Mouse (Mus musculus): Measurements from ENCODE around the gene Mttp. TPM values are rescaled to one million over a fixed set of nuclear protein-coding genes. Genes with fewer than 3 reads are reported as not detected.
"Not testable (repeated sequence)": the region's sequence is repeated elsewhere in the genome, so short reads cannot be mapped to it uniquely, and the experiment has no call there.

Mttp gene
- total RNA-seq, 2 experiments from 2014 or later, result 6.1 to 8.5 TPM

DNA sequence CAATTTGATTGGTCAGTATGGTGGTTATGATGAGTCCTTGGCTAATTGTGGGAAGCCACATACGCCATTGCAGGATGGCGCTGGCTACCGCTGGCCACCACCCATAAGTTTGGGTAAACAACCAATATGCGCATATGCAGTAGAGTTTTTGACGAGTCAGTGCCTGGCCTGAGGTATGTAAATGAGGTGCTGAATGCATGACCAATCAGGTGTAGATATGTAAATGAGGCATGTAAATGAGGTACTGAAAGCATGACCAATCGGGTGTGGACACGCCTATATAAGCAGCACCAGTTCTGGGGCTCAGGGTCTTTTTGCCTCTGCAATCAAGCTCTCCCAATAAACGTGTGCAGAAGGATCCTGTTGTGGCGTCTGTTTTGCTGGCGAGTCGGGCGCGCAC lies 6.6 kb downstream of the Mttp start:
- not testable (repeated sequence) for DNase-seq (ENCODE audit: low spot score in 2 of 2)

DNA sequence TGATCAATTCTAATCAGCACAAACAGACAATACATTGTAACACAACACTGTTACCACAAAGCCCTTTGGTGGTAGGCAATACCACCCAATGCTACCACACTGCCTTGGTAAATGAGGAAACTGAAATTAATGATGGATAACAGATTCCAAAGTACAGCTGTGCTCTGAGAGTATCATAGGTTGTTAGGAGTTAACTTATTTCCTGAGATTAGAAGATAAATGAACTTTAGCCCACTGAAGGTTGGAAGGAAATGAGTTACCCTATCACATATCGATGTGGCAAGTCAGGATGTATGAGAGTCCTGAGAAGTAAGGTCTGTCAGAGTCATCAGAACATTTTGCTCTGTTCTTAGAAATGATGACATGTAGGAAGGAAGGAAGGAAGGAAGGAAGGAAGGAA lies 10.2 kb downstream of the Mttp start:
- DNase-seq (ENCODE audit: low spot score in 2 of 2), result no peak

DNA sequence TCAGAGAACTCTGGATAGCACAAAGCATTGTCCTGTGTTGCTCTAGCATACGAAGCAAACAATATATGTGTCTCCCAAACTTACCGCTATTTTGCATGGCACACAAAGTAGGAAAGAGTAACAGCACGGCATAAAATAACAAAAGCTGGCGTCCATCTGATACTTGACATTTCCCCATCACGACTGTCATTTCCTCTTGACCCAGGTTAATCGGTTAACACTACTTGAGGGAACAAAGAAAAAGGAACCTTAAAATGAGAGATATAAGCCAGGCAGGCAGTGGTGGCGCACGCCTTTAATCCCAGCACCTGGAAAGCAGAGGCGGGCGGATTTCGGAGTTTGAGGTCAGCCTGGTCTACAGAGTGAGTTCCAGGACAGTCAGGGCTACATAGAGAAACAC lies 10.9 kb downstream of the Mttp start:
- no peak for DNase-seq (ENCODE audit: low spot score in 2 of 2)

DNA sequence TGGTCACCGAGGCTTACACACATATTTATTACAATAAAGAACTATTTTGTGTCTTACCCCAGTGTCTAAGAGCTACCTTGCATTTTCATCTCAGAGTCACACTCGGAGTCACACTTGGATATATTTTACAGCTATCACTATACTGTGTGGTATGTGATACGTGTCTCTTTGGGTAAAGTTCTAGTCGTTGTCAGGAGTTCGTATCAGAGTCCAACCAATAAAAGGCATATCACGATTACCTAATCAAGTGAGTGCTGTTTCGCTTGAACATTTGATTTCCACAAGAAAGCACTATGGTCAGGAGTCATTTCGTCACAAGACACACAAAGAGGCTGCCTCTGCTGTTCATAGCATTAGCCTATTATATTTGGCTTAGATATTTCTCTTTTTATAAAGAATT lies 11.3 kb downstream of the Mttp start:
- DNase-seq (ENCODE audit: low spot score in 2 of 2), result no peak

DNA sequence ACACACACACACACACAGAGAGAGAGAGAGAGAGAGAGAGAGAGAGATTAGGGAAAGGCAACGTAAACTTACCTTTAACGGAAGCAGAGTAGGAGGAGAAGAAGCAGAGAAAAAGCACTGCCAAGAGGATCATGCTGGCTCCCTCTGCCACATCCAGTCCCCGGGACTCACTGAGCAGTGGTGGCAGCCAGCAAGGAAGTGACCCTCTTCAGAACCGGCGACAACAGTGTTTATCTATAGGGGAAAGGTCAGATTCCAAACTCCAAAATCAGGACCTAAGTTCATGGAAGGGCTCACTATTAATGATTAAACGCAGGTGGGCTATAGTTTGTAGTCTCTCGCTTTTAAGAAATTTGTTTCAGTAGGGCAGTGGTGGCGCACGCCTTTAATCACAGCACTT lies 13.6 kb downstream of the Mttp start:
- DNase-seq (ENCODE audit: low spot score in 2 of 2), result no peak

DNA sequence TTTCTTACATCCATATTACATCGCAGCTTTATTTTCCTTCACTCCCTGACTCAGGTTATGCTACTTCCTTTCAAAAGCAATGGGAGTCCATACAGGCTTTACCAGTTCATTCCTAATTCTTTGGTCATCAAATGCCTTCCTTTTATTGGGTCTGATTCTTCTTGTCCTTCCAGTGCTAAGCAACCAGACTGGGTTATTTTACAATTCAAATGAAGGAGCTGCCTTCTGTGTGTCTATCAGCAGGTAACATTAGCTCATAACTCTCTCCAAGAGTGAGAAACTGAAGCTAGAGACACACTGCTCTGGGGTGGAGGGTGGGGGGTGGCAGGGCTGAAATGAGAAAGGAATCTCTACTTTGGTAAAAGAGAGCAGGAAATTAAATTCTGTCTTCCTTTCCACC lies 14.1 kb downstream of the Mttp start:
- no peak for DNase-seq (ENCODE audit: low spot score in 2 of 2)

DNA sequence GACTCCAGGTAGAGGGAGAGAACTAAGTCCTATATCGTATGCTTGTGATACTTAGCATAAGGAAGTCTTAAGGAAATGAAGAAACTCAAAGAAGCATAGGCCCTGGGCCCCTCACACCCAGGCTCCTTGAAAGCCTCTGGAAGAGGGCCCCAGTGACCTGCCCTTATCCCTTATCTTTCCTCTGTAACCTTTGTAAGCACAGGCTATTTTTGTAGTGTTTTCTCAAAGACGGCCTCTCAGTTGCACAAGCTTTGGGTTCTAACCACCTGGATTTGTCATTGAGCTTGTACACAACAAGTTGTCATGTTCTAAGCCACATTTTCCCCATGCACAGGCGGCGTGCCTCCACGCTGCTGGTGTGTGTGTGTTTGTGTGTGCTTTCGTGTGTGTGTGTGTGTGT lies 15.7 kb downstream of the Mttp start:
- DNase-seq (ENCODE audit: low spot score in 2 of 2), result no peak

DNA sequence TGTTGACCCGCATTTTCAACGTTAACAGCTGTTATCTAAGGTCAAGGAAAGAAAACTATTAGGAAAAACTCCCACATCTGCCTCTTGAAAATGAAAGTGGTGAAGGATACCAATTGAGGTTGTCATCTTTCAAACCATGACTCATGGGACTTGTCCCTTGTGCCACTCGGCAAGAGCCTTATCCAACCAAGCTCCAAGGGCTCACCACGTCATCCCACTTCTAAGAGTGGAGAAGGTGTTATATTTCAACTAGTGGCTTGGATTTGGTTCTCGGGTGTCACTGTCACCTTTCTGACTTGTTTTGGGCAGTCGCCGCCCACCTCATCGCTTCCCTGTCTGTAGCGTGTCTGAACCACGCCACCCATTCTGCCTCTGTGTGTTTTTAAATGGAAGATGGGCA lies 20.9 kb downstream of the Mttp start:
- no peak for DNase-seq (ENCODE audit: low spot score in 2 of 2)

DNA sequence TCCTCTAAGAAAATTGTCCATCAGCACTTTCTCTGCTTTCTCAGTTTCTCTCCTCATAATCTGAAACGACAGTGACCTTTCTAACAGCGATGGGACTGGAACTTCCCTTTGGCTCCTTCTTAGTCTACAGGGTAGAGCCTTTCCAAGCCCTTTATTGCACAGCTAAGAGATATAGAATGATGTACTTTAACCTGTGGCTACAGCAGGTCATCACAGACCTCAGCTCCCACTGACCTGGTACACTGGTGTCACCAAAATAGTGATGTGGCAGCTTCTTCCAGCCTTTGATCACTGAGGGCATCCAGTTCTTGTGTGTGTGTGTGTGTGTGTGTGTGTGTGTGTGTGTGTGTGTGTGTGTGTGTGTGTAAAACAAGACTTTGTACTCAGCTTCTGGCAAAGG lies 23.3 kb downstream of the Mttp start:
- no peak for DNase-seq (ENCODE audit: low spot score in 2 of 2)

DNA sequence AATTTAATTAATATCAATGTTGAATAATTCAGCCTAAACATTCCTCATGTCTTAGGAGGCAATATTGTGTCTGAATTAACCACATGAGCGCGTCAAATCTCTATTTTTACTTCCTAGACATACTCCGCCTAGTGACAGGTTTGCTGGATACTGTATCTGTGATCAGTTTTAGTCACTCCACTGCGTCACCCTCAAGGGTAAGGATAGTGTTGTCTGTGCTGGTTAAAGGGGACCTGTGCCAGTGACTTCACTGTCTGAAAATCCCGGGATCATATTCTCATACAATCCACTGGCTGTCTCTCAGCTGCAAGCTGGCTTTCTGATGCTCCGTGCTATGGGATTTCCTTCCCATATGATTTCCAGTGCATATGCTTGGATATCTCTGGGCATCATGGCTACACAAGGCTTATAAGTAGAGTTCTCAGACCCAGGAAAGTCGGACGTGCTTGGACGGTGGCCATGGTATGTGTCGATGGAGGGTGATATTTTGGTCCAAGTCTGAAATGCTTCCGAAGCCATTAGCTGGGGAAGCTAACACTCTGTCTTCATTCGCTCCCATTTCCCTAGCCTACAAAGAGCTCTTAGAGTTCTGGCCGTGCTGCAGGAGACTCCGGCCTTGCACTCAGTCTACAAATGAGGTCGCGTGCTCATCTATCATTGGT lies 25.2 kb downstream of the Mttp start:
- no peak for DNase-seq (ENCODE audit: low spot score in 2 of 2)

DNA sequence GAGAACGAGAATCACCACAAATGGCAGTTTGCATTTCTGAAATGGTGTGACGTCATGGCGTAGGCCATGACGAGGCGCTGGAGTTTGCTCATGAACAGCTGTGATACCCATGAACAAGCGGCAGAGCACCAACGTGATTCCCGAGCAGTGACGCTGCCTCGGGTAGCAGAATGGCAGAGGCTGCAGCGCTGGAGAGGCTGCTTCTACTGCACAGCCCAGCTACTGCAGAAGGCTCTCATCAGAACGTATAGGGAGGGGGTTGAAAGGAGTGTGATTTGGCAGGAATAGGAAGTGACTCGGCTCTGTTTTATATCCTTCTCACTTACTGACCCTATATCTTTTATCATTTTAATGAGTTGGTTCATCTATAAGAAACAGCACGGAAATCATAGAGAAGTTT lies 25.9 kb downstream of the Mttp start:
- DNase-seq (ENCODE audit: low spot score in 2 of 2), result no peak

DNA sequence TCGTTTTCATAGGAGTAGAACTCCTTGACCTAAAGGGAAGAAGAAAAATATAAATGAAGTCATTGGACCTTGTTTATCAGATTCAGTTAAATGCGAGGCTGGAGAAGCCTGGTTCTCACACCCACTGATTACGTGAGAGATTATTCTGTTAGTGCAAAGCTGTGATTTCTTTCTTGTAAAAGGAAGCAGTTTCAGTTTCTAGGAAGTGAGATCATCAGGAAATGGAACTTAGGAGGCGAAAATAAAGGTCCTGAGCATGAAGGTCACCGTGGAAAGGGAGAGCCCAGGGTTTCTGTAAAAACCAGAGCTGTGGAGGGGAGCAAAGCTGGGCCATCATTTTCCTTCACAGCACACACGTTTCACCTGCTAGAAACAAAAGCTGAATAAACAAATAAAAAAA lies 26.4 kb downstream of the Mttp start:
- no peak for DNase-seq (ENCODE audit: low spot score in 2 of 2)

DNA sequence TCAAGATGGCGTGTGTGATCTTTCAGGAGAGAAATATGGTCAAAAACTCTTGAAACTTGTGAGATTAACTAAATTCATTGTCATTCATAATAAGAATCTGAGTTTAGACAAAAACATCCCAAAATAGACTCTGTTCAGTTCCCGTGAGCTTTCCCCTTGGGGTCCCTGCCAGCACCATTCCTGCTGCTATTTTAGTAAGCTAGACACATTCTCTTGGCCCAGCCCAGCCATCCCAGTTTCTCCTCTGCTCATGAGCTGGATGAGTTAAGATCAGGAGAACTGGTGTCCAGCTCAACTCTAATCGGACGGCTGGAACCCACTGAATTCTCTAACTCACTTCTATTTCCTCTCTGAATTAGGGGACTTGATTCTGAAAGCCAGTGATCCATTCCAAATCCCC lies 27.9 kb downstream of the Mttp start:
- no peak for DNase-seq (ENCODE audit: low spot score in 2 of 2)

DNA sequence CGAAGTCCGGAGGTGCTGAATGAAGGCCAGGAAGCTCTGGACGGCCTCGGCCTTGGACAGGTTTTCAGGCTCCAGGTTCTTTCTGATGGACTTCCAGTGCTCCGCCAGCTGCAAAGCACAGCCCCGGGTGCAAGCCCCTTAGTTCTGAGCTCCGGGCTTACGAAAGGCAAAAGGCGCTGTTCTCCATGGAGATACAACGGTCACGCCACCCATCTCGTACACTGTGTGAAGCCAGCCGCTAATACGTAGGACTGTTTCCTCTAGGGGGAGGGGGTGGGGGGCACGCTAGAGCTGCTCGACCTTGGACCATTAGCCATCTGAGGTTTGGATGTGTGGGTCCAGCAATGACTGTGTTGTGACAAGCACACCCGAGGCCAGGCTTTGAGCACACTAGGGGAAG lies 30.7 kb downstream of the Mttp start:
- DNase-seq (ENCODE audit: low spot score in 2 of 2), result no peak

DNA sequence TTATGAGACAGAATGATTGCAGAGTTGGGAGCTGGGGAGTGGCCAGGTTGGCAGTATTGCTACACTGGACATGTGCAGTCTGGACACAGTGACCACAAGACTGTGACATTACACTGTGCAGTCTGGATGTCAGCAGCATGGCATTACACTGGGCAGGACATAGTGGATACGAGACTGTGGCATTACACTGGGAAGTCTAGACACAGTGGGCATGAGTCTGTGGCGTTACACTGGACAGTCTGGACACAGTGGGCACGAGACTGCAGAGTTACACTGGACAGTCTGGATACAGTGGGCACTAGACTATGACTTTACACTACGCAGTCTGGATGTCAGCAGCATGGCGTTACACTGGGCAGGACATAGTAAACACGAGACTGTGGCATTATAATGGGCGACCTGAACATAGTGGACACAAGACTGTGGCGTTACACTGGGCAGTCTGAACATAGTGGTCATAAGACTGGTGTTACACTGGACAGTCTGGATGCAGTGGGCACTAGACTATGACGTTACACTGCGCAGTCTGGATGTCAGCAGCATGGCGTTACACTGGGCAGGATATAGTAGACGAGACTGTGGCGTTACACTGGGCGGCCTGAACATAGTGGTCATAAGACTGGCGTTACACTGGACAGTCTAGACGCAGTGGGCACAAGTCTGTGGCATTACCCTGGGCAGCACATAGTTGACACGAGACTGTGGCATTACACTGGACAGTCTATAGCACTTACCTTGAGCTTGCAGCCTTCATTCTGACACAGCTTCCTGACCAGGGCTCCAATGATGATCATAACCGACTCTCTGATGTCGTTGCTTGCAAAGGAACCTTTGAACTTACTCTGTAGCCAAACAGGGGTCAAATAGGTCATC lies 33.6 kb downstream of the Mttp start:
- DNase-seq (ENCODE audit: low spot score in 2 of 2), result no peak

DNA sequence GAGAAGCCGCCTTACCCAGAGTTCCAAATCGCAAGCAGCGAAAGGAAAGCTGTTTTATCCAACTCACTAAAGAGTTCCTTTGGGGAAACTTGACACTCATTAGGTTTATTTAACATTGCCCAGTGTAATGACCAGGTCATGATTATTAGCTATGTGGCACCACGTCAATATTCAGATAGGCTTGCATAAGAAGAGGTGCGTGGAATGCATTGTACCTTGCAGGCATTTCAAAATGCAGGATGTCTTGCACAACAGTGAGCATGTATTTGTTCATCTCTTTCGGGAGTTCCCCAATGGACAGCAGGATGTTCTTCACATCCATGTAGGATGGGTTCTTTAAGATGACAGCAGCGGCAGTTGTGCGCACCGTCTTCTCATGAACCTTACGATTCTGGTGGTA lies 37.9 kb downstream of the Mttp start:
- no peak for DNase-seq (ENCODE audit: low spot score in 2 of 2)

DNA sequence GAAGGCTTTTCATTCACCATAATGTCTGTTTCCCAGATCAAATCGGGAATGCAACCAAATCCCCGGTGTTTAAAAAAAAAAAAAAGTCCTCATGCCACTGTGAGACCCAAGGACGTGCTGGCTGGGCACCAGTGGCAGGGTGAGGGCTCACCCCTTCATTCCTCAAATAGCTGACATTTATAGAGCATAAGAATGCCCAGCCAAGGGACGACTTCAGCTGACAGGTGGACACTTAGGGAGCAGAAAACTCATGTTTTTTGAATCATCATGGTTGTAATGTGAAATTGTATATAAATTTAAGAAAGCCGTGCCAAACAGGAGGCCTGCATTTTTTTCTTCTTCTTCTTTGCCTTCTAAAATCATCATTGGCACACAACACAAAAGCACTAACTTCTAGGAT lies 39.7 kb downstream of the Mttp start:
- no peak for DNase-seq (ENCODE audit: low spot score in 2 of 2)

DNA sequence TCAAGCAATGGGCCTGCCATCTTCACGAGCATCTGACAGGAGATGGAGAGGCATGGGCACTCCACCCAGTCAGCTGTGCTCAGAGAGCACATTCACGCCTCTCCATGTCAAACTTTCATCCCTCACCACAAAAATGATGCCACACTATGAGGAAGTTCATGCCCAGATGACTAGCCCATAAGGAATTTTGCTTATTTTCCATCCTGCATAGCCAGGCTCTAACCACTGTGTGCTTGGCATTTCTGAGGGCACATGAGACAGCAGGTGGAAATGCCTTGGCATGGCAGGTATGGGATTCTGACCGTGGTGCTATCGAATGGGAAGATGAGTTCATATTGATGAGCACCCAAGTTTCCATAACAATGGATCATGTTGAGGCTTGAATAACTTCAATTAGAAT lies 41.1 kb downstream of the Mttp start:
- no peak for DNase-seq (ENCODE audit: low spot score in 2 of 2)

DNA sequence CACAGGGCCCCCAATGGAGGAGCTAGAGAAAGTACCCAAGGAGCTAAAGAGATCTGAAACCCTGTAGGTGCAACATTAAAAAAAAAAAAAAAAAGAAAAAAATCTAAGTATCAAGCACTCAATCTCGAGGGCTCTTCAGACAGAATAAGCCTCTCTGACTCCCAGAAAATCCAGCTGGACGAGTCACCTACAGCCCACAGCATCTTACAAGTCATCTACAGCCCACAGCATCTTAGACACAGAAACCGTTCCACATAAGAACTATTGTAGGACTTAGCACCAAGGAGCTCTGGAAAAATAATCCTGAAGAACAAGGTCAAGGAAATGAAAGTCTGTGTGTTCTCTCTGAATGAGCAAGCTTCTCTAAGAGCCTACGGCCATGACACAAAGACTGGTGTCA lies 42.8 kb downstream of the Mttp start:
- no peak for DNase-seq (ENCODE audit: low spot score in 2 of 2)

DNA sequence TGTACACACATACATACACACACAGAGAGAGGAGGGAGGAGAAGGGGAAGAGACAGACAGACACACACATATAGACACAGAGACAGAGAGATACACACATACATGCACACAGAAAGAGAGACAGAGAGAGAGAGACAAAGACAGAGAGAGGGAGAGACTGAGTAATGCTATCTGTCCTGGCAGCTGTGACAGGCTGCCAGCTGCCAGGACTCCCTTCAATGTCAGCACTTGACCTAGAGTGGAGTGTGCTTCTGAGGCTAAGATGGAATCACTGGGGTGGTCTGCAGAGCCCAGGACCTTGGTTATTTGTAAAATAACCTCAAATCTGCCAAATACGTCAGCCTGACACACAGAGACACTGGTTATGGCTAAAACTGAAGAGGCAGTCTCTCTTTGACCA lies 47.0 kb downstream of the Mttp start:
- DNase-seq (ENCODE audit: low spot score in 2 of 2), result no peak

DNA sequence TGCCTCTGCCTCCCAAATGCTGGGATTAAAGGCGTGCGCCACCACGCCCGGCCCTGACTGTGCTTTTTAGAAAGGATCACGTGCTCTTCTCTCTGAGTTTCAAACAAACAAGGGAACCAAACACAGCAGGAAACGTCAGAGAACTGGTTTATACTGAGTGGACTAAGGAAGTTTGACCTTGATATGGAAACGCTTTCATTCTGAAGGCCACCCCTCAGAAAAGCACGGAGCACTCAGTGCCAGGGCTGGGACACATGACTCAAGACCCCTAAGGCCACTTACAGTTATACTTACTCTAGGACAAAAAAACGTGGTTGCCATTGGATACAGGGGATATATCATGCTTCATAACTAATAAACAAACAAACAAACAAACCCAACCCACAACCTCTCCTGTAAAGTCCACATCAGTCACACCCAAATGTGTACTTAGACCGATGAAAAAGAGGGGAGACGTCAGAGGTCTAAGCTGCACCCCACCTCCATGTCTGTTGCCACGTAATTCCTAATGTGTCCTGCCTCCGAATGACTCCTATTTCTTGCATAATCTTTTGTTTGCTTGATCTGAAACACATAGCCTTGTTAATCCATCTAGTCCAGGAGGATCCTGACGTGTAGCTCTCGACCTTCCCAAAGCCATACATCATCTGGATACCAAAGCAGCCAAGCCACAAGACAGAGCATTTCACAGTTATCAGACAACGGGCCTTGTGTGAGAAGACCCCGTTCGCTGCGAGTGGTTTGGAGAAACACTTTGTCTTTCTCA lies 48.3 kb downstream of the Mttp start:
- no peak for DNase-seq (ENCODE audit: low spot score in 2 of 2)

DNA sequence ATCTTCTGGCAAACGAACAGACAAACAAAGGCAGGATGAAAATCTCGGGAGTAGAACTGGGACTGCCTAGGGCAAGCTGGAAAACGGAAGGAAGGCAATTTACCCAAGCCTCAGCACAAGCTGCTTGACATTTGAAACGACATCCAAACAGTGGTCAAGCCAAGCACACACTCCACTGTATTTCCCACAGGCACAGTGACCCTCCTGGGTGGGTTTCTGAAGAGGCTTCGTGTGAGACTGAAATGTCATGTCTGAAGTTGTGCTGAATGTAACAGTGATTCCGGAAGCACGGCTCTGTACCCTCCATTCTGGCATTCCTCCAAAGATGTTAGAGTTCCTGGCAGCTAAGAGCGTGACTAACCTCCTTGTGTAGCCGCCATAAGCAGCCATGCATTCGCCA lies 49.0 kb downstream of the Mttp start:
- DNase-seq (ENCODE audit: low spot score in 2 of 2), result no peak

All from left cerebral cortex, adult 18-20 months (tissue).